Mouse (Mus musculus) heart, postnatal 0 days (tissue): ENCODE results near the gene Ush2a. TPM values are rescaled to one million over a fixed set of nuclear protein-coding genes. Genes with fewer than 3 reads are reported as not detected.

Experiments
- ATAC-seq: fragments of 200-750 bp; cut with Nextera tagmentation; 2 replicates; pipeline ENCODE4 v1.8.0; 2017; ENCODE audit warnings: low read depth, moderate number of reproducible peaks, moderate library complexity; ENCODE audit not compliant: insufficient read depth
- DNase-seq: peaks from one replicate; pipeline ENCODE4 v3.0.0-alpha.2; 2016; ENCODE audit warnings: low spot score
- H3K27ac ChIP-seq: fragments of 300-500 bp; sonication (generic); 2 replicates; pipeline ENCODE4 v1.5.1; 2014; ENCODE audit warnings: low read depth, mild to moderate bottlenecking
- H3K27me3 ChIP-seq: fragments of 300-500 bp; sonication (generic); 2 replicates; pipeline ENCODE4 v1.6.1; 2014; ENCODE audit warnings: low read length, mixed read lengths; ENCODE audit not compliant: control insufficient read depth, insufficient read depth
- H3K36me3 ChIP-seq: fragments of 300-500 bp; sonication (generic); replicated peaks from 2 replicates; pipeline ENCODE4 v1.6.1; 2014; ENCODE audit warnings: low read length, mixed read lengths; ENCODE audit not compliant: control insufficient read depth, insufficient read depth
- H3K4me1 ChIP-seq: fragments of 300-500 bp; sonication (generic); 2 replicates; pipeline ENCODE4 v1.6.1; 2014; ENCODE audit warnings: antibody characterized with exemption; ENCODE audit not compliant: control insufficient read depth, insufficient read depth
- H3K4me2 ChIP-seq: fragments of 300-500 bp; sonication (generic); 2 replicates; pipeline ENCODE4 v1.6.1; 2014; ENCODE audit warnings: low read depth, mild to moderate bottlenecking, low read length, moderate library complexity
- H3K4me3 ChIP-seq: fragments of 300-500 bp; sonication (generic); 2 replicates; pipeline ENCODE4 v1.5.1; 2014; ENCODE audit warnings: low read depth, low read length
- H3K9ac ChIP-seq: fragments of 300-500 bp; sonication (generic); replicated peaks from 2 replicates; pipeline ENCODE4 v1.6.1; 2014; ENCODE audit warnings: low read depth, low read length, mixed read lengths
- H3K9me3 ChIP-seq: fragments of 300-500 bp; sonication (generic); replicated peaks from 2 replicates; pipeline ENCODE4 v1.6.1; 2016; ENCODE audit warnings: low read length; ENCODE audit not compliant: control insufficient read depth
- CTCF ChIP-seq: IDR thresholded peaks from 2 replicates; pipeline ENCODE4 v1.5.1; 2016; ENCODE audit warnings: antibody characterized with exemption, control low read depth, low read depth
- EP300 ChIP-seq: IDR thresholded peaks from 2 replicates; pipeline ENCODE4 v1.6.1; 2016; ENCODE audit warnings: antibody characterized with exemption, low read depth
- WGBS: fragments of 180-500 bp; shearing (Covaris S2); extraction: QIAGEN DNeasy Blood & Tissue Kit; methylation state at CpG from one replicate; pipeline ENCODE4 v1.1.7; 2014; 5-methylcytosine and 5-hydroxymethylcytosine counted together
- polyA plus RNA-seq: library from polyadenylated mRNA; unstranded; fragments of >200 nt; fragmentation: Nextera tagmentation; extraction: Ambion mirVana; gene quantifications from 2 replicates; pipeline ENCODE4 v1.2.1, GENCODE M21; 2015
- total RNA-seq: library from RNA; depleted of rRNA; stranded (reverse); fragments of >200 nt; gene quantifications from 2 replicates; pipeline ENCODE4 v1.2.3, GENCODE M21; 2014; ENCODE audit warnings: low replicate concordance

Ush2a gene
- total and polyA plus RNA-seq, 2 experiments from 2014 or later, result 0.11 TPM; not detected in 1

GRCm38 (mm10) chr1:188755031-188755430 is 493.2 kb downstream of the Ush2a start:
- 70% methylated on average over 15 of the region's 15 CpGs for WGBS
- DNase-seq (no peak), ATAC-seq (no peak)
- Histone ChIP-seq H3K4me3 (no peak overlapping the region), H3K27me3 (no peaks in the 10 kb centered on the region), H3K4me2 (no peak overlapping the region), H3K4me1 (no peaks in the 10 kb centered on the region), H3K9ac (no peak overlapping the region), H3K27ac (no peak overlapping the region), H3K9me3 (no peaks in the 10 kb centered on the region), H3K36me3 (no peaks in the 10 kb centered on the region)
- no peak for TF ChIP-seq EP300
- TF ChIP-seq CTCF, result no peak

GRCm38 (mm10) chr1:188760515-188760914 is 498.7 kb downstream of the Ush2a start:
- 61% methylated on average over 3 of the region's 3 CpGs for WGBS

GRCm38 (mm10) chr1:188762463-188762862 is 500.6 kb downstream of the Ush2a start:
- H3K27ac ChIP-seq, result no peak overlapping the region
- H3K4me3 ChIP-seq, result no peak overlapping the region
- WGBS, result 70% methylated on average over 6 of the region's 6 CpGs

More at GRCm38 (mm10) chr1:188760515-188760914, 498.7 kb downstream of the Ush2a start:
- Histone ChIP-seq H3K4me2 (no peak overlapping the region), H3K36me3 (no peaks in the 10 kb centered on the region), H3K9ac (no peak overlapping the region), H3K27me3 (no peaks in the 10 kb centered on the region), H3K4me1 (no peaks in the 10 kb centered on the region), H3K4me3 (no peak overlapping the region), H3K27ac (no peak overlapping the region), H3K9me3 (no peaks in the 10 kb centered on the region)
- no peak for TF ChIP-seq CTCF
- no peak for TF ChIP-seq EP300
- no peak for ATAC-seq
- DNase-seq, result no peak

GRCm38 (mm10) chr1:188763761-188764160 is 501.9 kb downstream of the Ush2a start:
- no peaks in the 10 kb centered on the region for H3K9me3 ChIP-seq
- H3K27ac ChIP-seq, result no peak overlapping the region
- H3K4me3 ChIP-seq, result no peak overlapping the region
- no peak for TF ChIP-seq CTCF
- no peak for TF ChIP-seq EP300
- H3K27me3 ChIP-seq, result no peaks in the 10 kb centered on the region
- no peaks in the 10 kb centered on the region for H3K4me1 ChIP-seq
- 79% methylated on average over 3 of the region's 3 CpGs for WGBS
- no peak for DNase-seq
- no peak for ATAC-seq
- no peaks in the 10 kb centered on the region for H3K36me3 ChIP-seq
- H3K9ac ChIP-seq, result no peak overlapping the region
- H3K4me2 ChIP-seq, result no peak overlapping the region

More at GRCm38 (mm10) chr1:188762463-188762862, 500.6 kb downstream of the Ush2a start:
- Histone ChIP-seq H3K4me1 (no peaks in the 10 kb centered on the region), H3K9ac (no peak overlapping the region), H3K27me3 (no peaks in the 10 kb centered on the region), H3K36me3 (no peaks in the 10 kb centered on the region), H3K9me3 (no peaks in the 10 kb centered on the region), H3K4me2 (no peak overlapping the region)
- TF ChIP-seq CTCF, result no peak
- no peak for TF ChIP-seq EP300
- DNase-seq (no peak), ATAC-seq (no peak)

GRCm38 (mm10) chr1:188770828-188771227 is 509.0 kb downstream of the Ush2a start:
- Histone ChIP-seq H3K4me1 (no peaks in the 10 kb centered on the region), H3K9me3 (no peaks in the 10 kb centered on the region), H3K36me3 (no peaks in the 10 kb centered on the region), H3K9ac (no peak overlapping the region), H3K27me3 (no peaks in the 10 kb centered on the region), H3K4me3 (no peak overlapping the region), H3K27ac (no peak overlapping the region), H3K4me2 (no peak overlapping the region)
- DNase-seq (no peak), ATAC-seq (no peak)
- WGBS, result 79% methylated on average over 1 of the region's 1 CpGs
- TF ChIP-seq CTCF (no peak), EP300 (no peak)

- no peaks in the 10 kb centered on the region for H3K4me1 ChIP-seq
- H3K9me3 ChIP-seq, result no peaks in the 10 kb centered on the region
- no peaks in the 10 kb centered on the region for H3K27me3 ChIP-seq
- H3K27ac ChIP-seq, result no peak overlapping the region
- WGBS, result 76% methylated on average over 7 of the region's 7 CpGs
- H3K4me2 ChIP-seq, result no peak overlapping the region
- H3K9ac ChIP-seq, result no peak overlapping the region
- H3K4me3 ChIP-seq, result no peak overlapping the region
- H3K36me3 ChIP-seq, result no peaks in the 10 kb centered on the region
- DNase-seq (no peak), ATAC-seq (no peak)
- TF ChIP-seq CTCF (no peak), EP300 (no peak)
These were observed 510.9 kb downstream of the Ush2a start for GRCm38 (mm10) chr1:188772516-188773229.
